Mouse (Mus musculus): ENCODE results near the gene Gjc3. TPM values are rescaled to one million over a fixed set of nuclear protein-coding genes. Genes with fewer than 3 reads are reported as not detected.

The Gjc3 gene
- total RNA-seq, 2 experiments from 2014 or later, result not detected

- ATAC-seq (replicated peaks; ENCODE audit: low FRiP score, low TSS enrichment, poor library complexity, severe bottlenecking), result no peak
Measured at GRCm38 (mm10) chr5:137921532-137921931, 41.4 kb downstream of the Gjc3 start, which contains the start of gene Cyp3a13. Cyp3a13 (minus strand) TSS chr5:137921619.

GRCm38 (mm10) chr5:137915550-137915949 is 47.3 kb downstream of the Gjc3 start:
- ATAC-seq (replicated peaks; ENCODE audit: low FRiP score, low TSS enrichment, poor library complexity, severe bottlenecking), result no peak

DNA sequence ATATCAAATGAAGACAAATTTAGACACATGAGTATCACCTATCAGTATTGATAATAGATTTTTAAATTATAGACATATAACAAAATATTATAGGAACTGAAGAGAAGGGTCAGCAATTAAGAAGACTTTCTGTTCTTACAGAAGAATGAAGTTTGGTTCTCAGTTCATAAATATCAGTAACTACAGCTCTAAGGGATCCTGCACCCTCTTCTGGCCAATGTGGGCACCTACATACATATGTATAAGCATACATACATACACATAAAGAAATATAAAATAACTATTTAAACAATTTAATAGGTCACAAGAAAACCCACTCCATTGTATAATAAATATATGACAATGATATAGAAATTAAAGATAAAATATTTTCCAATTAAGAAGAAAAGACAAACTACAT is 48.4 kb downstream of the Gjc3 start:
- no peak for ATAC-seq (replicated peaks; ENCODE audit: low FRiP score, low TSS enrichment, poor library complexity, severe bottlenecking)

- no peak for ATAC-seq (replicated peaks; ENCODE audit: low FRiP score, low TSS enrichment, poor library complexity, severe bottlenecking)
Measured at GRCm38 (mm10) chr5:137909564-137910262, 53.2 kb downstream of the Gjc3 start.

Other genes starting within 250 kb of the Gjc3 start
- 0.57 TPM in 1 of 2 replicates, not detected in the other for gene Nyap1, start 221.5 kb downstream of the Gjc3 start, total RNA-seq (2014; fragmentation: Nextera tagmentation)
- gene Nyap1, start 221.5 kb downstream of the Gjc3 start, total RNA-seq (2017), result not detected in 2 replicates
- 45.4 and 55.2 TPM in 2 replicates for gene Tsc22d4, start 217.4 kb downstream of the Gjc3 start, total RNA-seq (2014; fragmentation: Nextera tagmentation)
- 43.0 and 66.3 TPM in 2 replicates for gene Tsc22d4, start 217.4 kb downstream of the Gjc3 start, total RNA-seq (2017)
- gene Ppp1r35, start 184.2 kb downstream of the Gjc3 start, total RNA-seq (2014; fragmentation: Nextera tagmentation), result 40.6 and 60.7 TPM in 2 replicates
- gene Ppp1r35, start 184.2 kb downstream of the Gjc3 start, total RNA-seq (2017), result 30.0 and 60.2 TPM in 2 replicates
- 59.2 and 84.0 TPM in 2 replicates for gene Mepce, start 175.4 kb downstream of the Gjc3 start, total RNA-seq (2014; fragmentation: Nextera tagmentation)
- gene Mepce, start 175.4 kb downstream of the Gjc3 start, total RNA-seq (2017), result 22.0 and 26.7 TPM in 2 replicates
- gene Zcwpw1, start 175.3 kb downstream of the Gjc3 start, total RNA-seq (2014; fragmentation: Nextera tagmentation), result 4.2 and 5.5 TPM in 2 replicates
- gene Zcwpw1, start 175.3 kb downstream of the Gjc3 start, total RNA-seq (2017), result 7.8 and 18.7 TPM in 2 replicates
- 6.5 TPM in 1 of 2 replicates, not detected in the other for gene Pilra, start 126.8 kb downstream of the Gjc3 start, total RNA-seq (2014; fragmentation: Nextera tagmentation)
- not detected in 2 replicates for gene Pilra, start 126.8 kb downstream of the Gjc3 start, total RNA-seq (2017)
- not detected in 2 replicates for gene Pilrb1, start 105.0 kb downstream of the Gjc3 start, total RNA-seq (2014; fragmentation: Nextera tagmentation)
- not detected in 2 replicates for gene Pilrb1, start 105.0 kb downstream of the Gjc3 start, total RNA-seq (2017)
- 1.5 TPM in 1 of 2 replicates, not detected in the other for gene Pilrb2, start 91.3 kb downstream of the Gjc3 start, total RNA-seq (2014; fragmentation: Nextera tagmentation)
- not detected in 2 replicates for gene Pilrb2, start 91.3 kb downstream of the Gjc3 start, total RNA-seq (2017)
- gene Cyp3a13, start 41.5 kb downstream of the Gjc3 start, total RNA-seq (2014; fragmentation: Nextera tagmentation), result not detected in 2 replicates
- gene Cyp3a13, start 41.5 kb downstream of the Gjc3 start, total RNA-seq (2017), result not detected in 2 replicates
- not detected in 2 replicates for gene Azgp1, start 18.4 kb upstream of the Gjc3 start, total RNA-seq (2014; fragmentation: Nextera tagmentation)
- gene Azgp1, start 18.4 kb upstream of the Gjc3 start, total RNA-seq (2017), result not detected in 2 replicates
- not detected in 2 replicates for gene Smok3a, start 58.2 kb upstream of the Gjc3 start, total RNA-seq (2014; fragmentation: Nextera tagmentation)
- not detected in 2 replicates for gene Smok3a, start 58.2 kb upstream of the Gjc3 start, total RNA-seq (2017)
- gene Smok3b, start 58.3 kb upstream of the Gjc3 start, total RNA-seq (2014; fragmentation: Nextera tagmentation), result not detected in 2 replicates
- gene Smok3b, start 58.3 kb upstream of the Gjc3 start, total RNA-seq (2017), result not detected in 2 replicates
- not detected in 2 replicates for gene Smok3c, start 90.1 kb upstream of the Gjc3 start, total RNA-seq (2014; fragmentation: Nextera tagmentation)
- gene Smok3c, start 90.1 kb upstream of the Gjc3 start, total RNA-seq (2017), result not detected in 2 replicates
- 40.3 and 41.1 TPM in 2 replicates for gene Zkscan1, start 122.0 kb upstream of the Gjc3 start, total RNA-seq (2014; fragmentation: Nextera tagmentation)
- gene Zkscan1, start 122.0 kb upstream of the Gjc3 start, total RNA-seq (2017), result 38.0 and 44.5 TPM in 2 replicates
- 14.4 and 18.0 TPM in 2 replicates for gene Zscan21, start 153.8 kb upstream of the Gjc3 start, total RNA-seq (2014; fragmentation: Nextera tagmentation)
- 10.8 and 16.5 TPM in 2 replicates for gene Zscan21, start 153.8 kb upstream of the Gjc3 start, total RNA-seq (2017)
- 7.3 and 7.5 TPM in 2 replicates for gene Zfp113, start 192.6 kb upstream of the Gjc3 start, total RNA-seq (2014; fragmentation: Nextera tagmentation)
- 7.8 and 10.9 TPM in 2 replicates for gene Zfp113, start 192.6 kb upstream of the Gjc3 start, total RNA-seq (2017)
- gene Cops6, start 198.0 kb upstream of the Gjc3 start, total RNA-seq (2014; fragmentation: Nextera tagmentation), result 81.1 and 121 TPM in 2 replicates
- gene Cops6, start 198.0 kb upstream of the Gjc3 start, total RNA-seq (2017), result 51.6 and 66.1 TPM in 2 replicates
- gene Ap4m1, start 208.9 kb upstream of the Gjc3 start, total RNA-seq (2014; fragmentation: Nextera tagmentation), result 37.3 and 53.0 TPM in 2 replicates
- gene Ap4m1, start 208.9 kb upstream of the Gjc3 start, total RNA-seq (2017), result 18.9 and 32.8 TPM in 2 replicates
- gene Mcm7, start 209.3 kb upstream of the Gjc3 start, total RNA-seq (2014; fragmentation: Nextera tagmentation), result 343 and 361 TPM in 2 replicates
- gene Mcm7, start 209.3 kb upstream of the Gjc3 start, total RNA-seq (2017), result 397 and 503 TPM in 2 replicates
- 44.8 and 68.4 TPM in 2 replicates for gene Taf6, start 224.4 kb upstream of the Gjc3 start, total RNA-seq (2014; fragmentation: Nextera tagmentation)
- gene Taf6, start 224.4 kb upstream of the Gjc3 start, total RNA-seq (2017), result 25.4 and 37.9 TPM in 2 replicates
- 22.0 and 26.2 TPM in 2 replicates for gene Cnpy4, start 224.4 kb upstream of the Gjc3 start, total RNA-seq (2014; fragmentation: Nextera tagmentation)
- gene Cnpy4, start 224.4 kb upstream of the Gjc3 start, total RNA-seq (2017), result 35.3 and 36.5 TPM in 2 replicates
- gene Mblac1, start 231.2 kb upstream of the Gjc3 start, total RNA-seq (2014; fragmentation: Nextera tagmentation), result 5.1 and 8.0 TPM in 2 replicates
- gene Mblac1, start 231.2 kb upstream of the Gjc3 start, total RNA-seq (2017), result 2.5 and 8.3 TPM in 2 replicates

Data from megakaryocyte-erythroid progenitor cell, adult 5-6 weeks (primary cell).